Mouse (Mus musculus): Measurements from ENCODE around the gene 4930513O06Rik.

DNA sequence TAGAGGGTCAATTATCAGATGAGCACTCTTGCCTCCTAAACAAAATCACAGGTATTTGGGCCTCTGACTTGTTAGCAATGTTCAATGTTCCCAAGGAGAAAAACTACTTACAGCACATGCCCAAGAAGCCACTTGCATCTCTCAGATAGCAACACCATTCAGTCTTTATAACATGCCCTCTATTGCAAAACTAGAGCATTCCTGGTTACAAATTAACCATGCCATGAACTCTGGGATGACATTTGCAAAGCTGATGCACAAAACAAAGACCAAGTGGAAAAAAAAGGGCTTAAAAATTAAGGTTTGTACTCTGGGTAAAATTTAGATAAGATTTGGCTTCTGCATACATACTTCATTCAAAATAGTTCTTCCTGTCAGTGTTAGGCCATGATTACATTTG, 966 bp upstream of the 4930513O06Rik start, which contains the start of gene Serpina7:
- TF ChIP-seq CTCF (IDR thresholded peaks at IDR 0.05; ENCODE audit: borderline replicate concordance, insufficient read depth, low read length) (no peak), POLR2A (IDR thresholded peaks at IDR 0.05; ENCODE audit: low read depth, low read length) (no peak)

All from embryonic fibroblast, embryonic 13.5 days (primary cell).